Mouse (Mus musculus): ENCODE measurements around the gene Krtdap. TPM values are rescaled to one million over a fixed set of nuclear protein-coding genes. Genes with fewer than 3 reads are reported as not detected.
"Not testable (repeated sequence)": the region's sequence is repeated elsewhere in the genome, so short reads cannot be mapped to it uniquely, and the experiment has no call there.

Gene Krtdap
- not detected in 2 replicates for polyA plus RNA-seq (2016; fragmentation: Nextera tagmentation; extraction: Ambion mirVana)

GRCm38 (mm10) chr7:30787377-30788022 is at the start of gene Krtdap:
Gene Krtdap (plus strand): TSS chr7:30787896.
- H3K4me2 ChIP-seq = no peak within 1 kb of the TSS
- H3K9ac ChIP-seq = no peak within 1 kb of the TSS
- H3K4me1 ChIP-seq = peaks cover 9% of the 10 kb centered on the region
- no peaks in the 10 kb centered on the region for H3K36me3 ChIP-seq (replicated peaks)
- H3K4me3 ChIP-seq (replicated peaks) = no peak within 1 kb of the TSS
- peaks cover 23% of the 10 kb centered on the region for H3K27me3 ChIP-seq
- H3K9me3 ChIP-seq = no peaks in the 10 kb centered on the region
- no peak within 1 kb of the TSS for H3K27ac ChIP-seq
- 50% methylated on average over 15 of the region's 15 CpGs for WGBS
- ATAC-seq (ENCODE audit: low FRiP score) = no peak

- not testable (repeated sequence) for H3K36me3 ChIP-seq (replicated peaks); H3K9me3 ChIP-seq; H3K27me3 ChIP-seq; H3K4me3 ChIP-seq (replicated peaks); H3K4me2 ChIP-seq; H3K9ac ChIP-seq; H3K4me1 ChIP-seq; H3K27ac ChIP-seq; ATAC-seq (ENCODE audit: low FRiP score)
- 94% methylated on average over 2 of the region's 2 CpGs for WGBS
Observed at GRCm38 (mm10) chr7:30742570-30742969, 45.1 kb upstream of the Krtdap start.

- H3K4me3 ChIP-seq (replicated peaks); ATAC-seq (ENCODE audit: low FRiP score); H3K27ac ChIP-seq; H3K36me3 ChIP-seq (replicated peaks); H3K4me2 ChIP-seq; H3K9me3 ChIP-seq; H3K27me3 ChIP-seq; H3K4me1 ChIP-seq; H3K9ac ChIP-seq: not testable (repeated sequence)
- WGBS = 82% methylated on average over 4 of the region's 4 CpGs
Observed at GRCm38 (mm10) chr7:30743617-30744016, 44.1 kb upstream of the Krtdap start, which contains the start of gene Gapdhs. Gene Gapdhs (minus strand): TSS chr7:30743681.

GRCm38 (mm10) chr7:30744022-30744598 is 43.6 kb upstream of the Krtdap start:
- no peaks in the 10 kb centered on the region; the same call in none of the 2 replicates for H3K36me3 ChIP-seq (replicated peaks)

GRCm38 (mm10) chr7:30747525-30748204 is 40.0 kb upstream of the Krtdap start:
- H3K4me2 ChIP-seq = no peak overlapping the region
- no peaks in the 10 kb centered on the region for H3K9me3 ChIP-seq
- H3K27me3 ChIP-seq = no peaks in the 10 kb centered on the region
- no peak overlapping the region for H3K9ac ChIP-seq
- H3K4me1 ChIP-seq = no peaks in the 10 kb centered on the region
- 86% methylated on average over 7 of the region's 7 CpGs for WGBS
- no peaks in the 10 kb centered on the region; the same call in 1 of the 2 replicates for H3K36me3 ChIP-seq (replicated peaks)
- H3K4me3 ChIP-seq (replicated peaks) = no peak overlapping the region
- ATAC-seq (ENCODE audit: low FRiP score) = no peak
- H3K27ac ChIP-seq = no peak overlapping the region

More at GRCm38 (mm10) chr7:30744022-30744598, 43.6 kb upstream of the Krtdap start:
- H3K9ac ChIP-seq = no peak overlapping the region
- 60% methylated on average over 4 of the region's 4 CpGs for WGBS
- no peaks in the 10 kb centered on the region for H3K27me3 ChIP-seq
- no peak overlapping the region for H3K4me2 ChIP-seq
- H3K4me1 ChIP-seq = no peaks in the 10 kb centered on the region
- H3K9me3 ChIP-seq = no peaks in the 10 kb centered on the region
- ATAC-seq (ENCODE audit: low FRiP score) = no peak
- H3K4me3 ChIP-seq (replicated peaks) = no peak overlapping the region
- no peak overlapping the region for H3K27ac ChIP-seq

GRCm38 (mm10) chr7:30749824-30750606 is 37.7 kb upstream of the Krtdap start:
- no peak overlapping the region for H3K4me3 ChIP-seq (replicated peaks)
- WGBS = 91% methylated on average over 13 of the region's 13 CpGs

GRCm38 (mm10) chr7:30751086-30751669 is 36.5 kb upstream of the Krtdap start, which contains the start of gene Sbsn:
Gene Sbsn (plus strand): TSS chr7:30751471.
- 70% methylated on average over 5 of the region's 5 CpGs for WGBS
- Histone ChIP-seq H3K36me3 (replicated peaks) (peaks cover 17% of the 10 kb centered on the region), H3K27me3 (no peaks in the 10 kb centered on the region), H3K9me3 (peaks cover 7% of the 10 kb centered on the region; the same call in 1 of the 2 replicates), H3K27ac (no peak within 1 kb of the TSS), H3K4me3 (replicated peaks) (no peak within 1 kb of the TSS), H3K4me2 (no peak within 1 kb of the TSS), H3K4me1 (no peaks in the 10 kb centered on the region), H3K9ac (no peak within 1 kb of the TSS)
- ATAC-seq (ENCODE audit: low FRiP score) = no peak

More at GRCm38 (mm10) chr7:30749824-30750606, 37.7 kb upstream of the Krtdap start:
- Histone ChIP-seq H3K4me1 (no peaks in the 10 kb centered on the region), H3K9me3 (peaks cover 5% of the 10 kb centered on the region; the same call in 1 of the 2 replicates), H3K27ac (no peak overlapping the region), H3K9ac (no peak overlapping the region), H3K36me3 (replicated peaks) (peaks cover 6% of the 10 kb centered on the region), H3K4me2 (no peak overlapping the region), H3K27me3 (no peaks in the 10 kb centered on the region)
- no peak for ATAC-seq (ENCODE audit: low FRiP score)

GRCm38 (mm10) chr7:30757001-30757400 is 30.7 kb upstream of the Krtdap start:
- H3K27ac ChIP-seq = no peak overlapping the region
- no peak for ATAC-seq (ENCODE audit: low FRiP score)
- no peak overlapping the region for H3K4me3 ChIP-seq (replicated peaks)
- H3K9me3 ChIP-seq = peaks cover 7% of the 10 kb centered on the region; the same call in 1 of the 2 replicates
- H3K4me2 ChIP-seq = no peak overlapping the region
- H3K27me3 ChIP-seq = no peaks in the 10 kb centered on the region
- peaks cover 17% of the 10 kb centered on the region for H3K36me3 ChIP-seq (replicated peaks)
- no peak overlapping the region for H3K9ac ChIP-seq
- no peaks in the 10 kb centered on the region for H3K4me1 ChIP-seq
- WGBS = 81% methylated on average over 3 of the region's 3 CpGs

GRCm38 (mm10) chr7:30758853-30759252 is 28.8 kb upstream of the Krtdap start:
- H3K27ac ChIP-seq = no peak overlapping the region
- H3K4me1 ChIP-seq = no peaks in the 10 kb centered on the region
- H3K27me3 ChIP-seq = 0 out of 2 replicates have a peak, but pooled peaks cover 2% of the 10 kb centered on the region
- WGBS = 36% methylated on average over 4 of the region's 4 CpGs
- H3K4me2 ChIP-seq = no peak overlapping the region
- no peak overlapping the region for H3K9ac ChIP-seq
- peaks cover 7% of the 10 kb centered on the region; the same call in 1 of the 2 replicates for H3K9me3 ChIP-seq
- no peak for ATAC-seq (ENCODE audit: low FRiP score)
- H3K4me3 ChIP-seq (replicated peaks) = no peak overlapping the region
- H3K36me3 ChIP-seq (replicated peaks) = peaks cover 17% of the 10 kb centered on the region

GRCm38 (mm10) chr7:30761769-30762352 is 25.8 kb upstream of the Krtdap start:
- no peak overlapping the region for H3K27ac ChIP-seq
- H3K9me3 ChIP-seq = no peaks in the 10 kb centered on the region
- no peak overlapping the region for H3K4me2 ChIP-seq
- no peaks in the 10 kb centered on the region for H3K4me1 ChIP-seq
- WGBS = 79% methylated on average over 4 of the region's 4 CpGs
- no peak overlapping the region for H3K9ac ChIP-seq
- 0 out of 2 replicates have a peak, but pooled peaks cover 4% of the 10 kb centered on the region for H3K27me3 ChIP-seq
- no peak for ATAC-seq (ENCODE audit: low FRiP score)
- H3K36me3 ChIP-seq (replicated peaks) = no peaks in the 10 kb centered on the region
- no peak overlapping the region for H3K4me3 ChIP-seq (replicated peaks)

- Histone ChIP-seq H3K36me3 (replicated peaks) (no peaks in the 10 kb centered on the region), H3K27me3 (0 out of 2 replicates have a peak, but pooled peaks cover 4% of the 10 kb centered on the region), H3K4me1 (no peaks in the 10 kb centered on the region), H3K4me3 (replicated peaks) (no peak within 1 kb of the TSS), H3K27ac (no peak within 1 kb of the TSS), H3K4me2 (no peak within 1 kb of the TSS), H3K9me3 (no peaks in the 10 kb centered on the region), H3K9ac (no peak within 1 kb of the TSS)
- 37% methylated on average over 5 of the region's 5 CpGs for WGBS
- ATAC-seq (ENCODE audit: low FRiP score) = no peak
Observed at GRCm38 (mm10) chr7:30763456-30763855, 24.2 kb upstream of the Krtdap start, which contains the start of gene Dmkn. Gene Dmkn (plus strand): TSS chr7:30763756.

Data from forebrain, embryonic 12.5 days (tissue).